Mouse (Mus musculus): Measurements from ENCODE around the gene Meltf. TPM values are rescaled to one million over a fixed set of nuclear protein-coding genes. Genes with fewer than 3 reads are reported as not detected.
A peak's percentile ranks its signal among the peaks of the same experiment; 100 is the strongest.

Meltf gene
- polyA plus RNA-seq, 1 experiment = 0.43 TPM

DNA sequence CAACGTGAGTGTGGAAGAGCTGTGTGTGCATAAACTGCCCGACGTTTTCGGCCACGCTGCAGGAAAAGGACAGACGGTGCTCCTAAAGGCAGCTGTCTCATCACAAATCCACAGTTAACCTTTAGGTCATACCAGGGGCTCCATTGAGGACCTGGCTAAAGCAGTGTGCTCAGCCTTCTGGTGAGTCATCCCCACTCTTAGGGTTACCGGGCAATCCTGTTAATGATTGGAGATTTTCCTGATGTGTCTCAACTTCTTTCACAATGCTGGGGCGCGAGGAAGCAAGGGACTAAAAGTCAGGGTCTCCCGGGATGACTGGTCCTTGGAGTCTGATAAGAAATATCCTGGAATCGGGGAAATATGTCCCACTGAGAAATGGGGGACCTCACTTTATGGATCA lies 39.2 kb downstream of the Meltf start:
- WGBS = 94% methylated on average over 11 of the region's 11 CpGs
- Histone ChIP-seq H3K27ac (ENCODE audit: control insufficient read depth, insufficient read depth, low read length) (no peak overlapping the region), H3K27me3 (ENCODE audit: control insufficient read depth, insufficient read depth, low read length) (no peaks in the 10 kb centered on the region), H3K36me3 (ENCODE audit: control insufficient read depth, insufficient read depth, low read length) (no peaks in the 10 kb centered on the region), H3K4me3 (ENCODE audit: control insufficient read depth, insufficient read depth, low read length) (no peak overlapping the region), H3K4me1 (replicated peaks; ENCODE audit: control insufficient read depth, insufficient read depth, low read length) (no peaks in the 10 kb centered on the region)
- no peak for DNase-seq
- TF ChIP-seq CTCF (IDR thresholded peaks at IDR 0.05; ENCODE audit: borderline replicate concordance, control insufficient read depth, extremely low read depth, insufficient read depth, low read length, poor library complexity) = no peak
- no peak for TF ChIP-seq POLR2A (IDR thresholded peaks at IDR 0.05; ENCODE audit: control insufficient read depth, extremely low read depth, insufficient read depth, low read length, poor library complexity)

DNA sequence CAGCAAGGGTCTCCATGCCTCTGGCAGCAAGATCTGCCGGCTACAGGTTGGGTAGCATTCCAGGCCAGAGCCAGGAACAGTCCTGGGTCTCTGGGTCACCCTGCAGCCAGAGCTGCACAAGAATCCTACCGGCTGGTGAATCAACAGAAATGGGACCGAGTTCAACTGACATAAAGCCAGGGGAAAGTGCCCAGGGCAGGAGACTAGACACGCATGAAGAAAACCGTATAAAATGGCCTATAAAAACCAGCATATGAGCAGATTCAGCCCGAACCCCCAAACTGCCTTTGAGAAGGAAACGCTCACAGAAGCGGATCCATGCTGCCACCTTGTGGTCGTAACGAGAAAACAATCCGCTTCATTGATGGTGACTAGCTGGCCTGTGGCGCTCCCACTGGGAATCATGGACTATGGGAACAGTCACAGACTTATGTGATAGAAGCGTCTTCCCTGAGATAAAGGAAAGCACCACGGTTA lies 39.7 kb downstream of the Meltf start:
- Histone ChIP-seq H3K27ac (ENCODE audit: control insufficient read depth, insufficient read depth, low read length) (no peak overlapping the region), H3K4me3 (ENCODE audit: control insufficient read depth, insufficient read depth, low read length) (no peak overlapping the region), H3K27me3 (ENCODE audit: control insufficient read depth, insufficient read depth, low read length) (no peaks in the 10 kb centered on the region), H3K4me1 (replicated peaks; ENCODE audit: control insufficient read depth, insufficient read depth, low read length) (no peaks in the 10 kb centered on the region), H3K36me3 (ENCODE audit: control insufficient read depth, insufficient read depth, low read length) (no peaks in the 10 kb centered on the region)
- TF ChIP-seq POLR2A (IDR thresholded peaks at IDR 0.05; ENCODE audit: control insufficient read depth, extremely low read depth, insufficient read depth, low read length, poor library complexity) (no peak), CTCF (IDR thresholded peaks at IDR 0.05; ENCODE audit: borderline replicate concordance, control insufficient read depth, extremely low read depth, insufficient read depth, low read length, poor library complexity) (peak; percentile 29; the same call in 1 of the 2 replicates)
- peak; percentile 51 for DNase-seq
- 12% methylated on average over 14 of the region's 14 CpGs for WGBS

GRCm38 (mm10) chr16:31924368-31924767 lies 45.8 kb downstream of the Meltf start:
- no peak overlapping the region for H3K27ac ChIP-seq (ENCODE audit: control insufficient read depth, insufficient read depth, low read length)
- no peak for DNase-seq

DNA sequence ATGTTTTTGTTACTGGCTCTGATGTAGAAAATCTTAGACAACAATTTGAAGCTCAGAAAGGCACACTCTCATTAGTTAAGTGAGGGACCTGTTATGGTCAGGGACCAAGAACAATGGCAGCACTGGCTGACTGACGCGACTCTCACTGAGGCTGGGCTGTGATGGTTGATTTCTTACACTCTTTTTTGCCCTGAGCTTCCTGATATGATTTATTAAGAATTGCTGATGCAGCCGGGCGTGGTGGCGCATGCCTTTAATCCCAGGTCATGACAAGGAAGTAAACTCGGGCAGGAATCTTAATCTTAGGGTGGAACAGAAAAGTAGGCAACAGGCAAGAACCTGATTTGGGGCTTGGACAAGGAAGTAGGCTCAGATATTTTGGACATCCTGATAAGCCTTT lies 47.5 kb downstream of the Meltf start:
- no peaks in the 10 kb centered on the region for H3K27me3 ChIP-seq (ENCODE audit: control insufficient read depth, insufficient read depth, low read length)
- no peak overlapping the region for H3K27ac ChIP-seq (ENCODE audit: control insufficient read depth, insufficient read depth, low read length)
- TF ChIP-seq POLR2A (IDR thresholded peaks at IDR 0.05; ENCODE audit: control insufficient read depth, extremely low read depth, insufficient read depth, low read length, poor library complexity) (no peak), CTCF (IDR thresholded peaks at IDR 0.05; ENCODE audit: borderline replicate concordance, control insufficient read depth, extremely low read depth, insufficient read depth, low read length, poor library complexity) (no peak)
- no peaks in the 10 kb centered on the region for H3K4me1 ChIP-seq (replicated peaks; ENCODE audit: control insufficient read depth, insufficient read depth, low read length)
- 89% methylated on average over 6 of the region's 6 CpGs for WGBS
- DNase-seq = no peak
- no peaks in the 10 kb centered on the region for H3K36me3 ChIP-seq (ENCODE audit: control insufficient read depth, insufficient read depth, low read length)
- H3K4me3 ChIP-seq (ENCODE audit: control insufficient read depth, insufficient read depth, low read length) = no peak overlapping the region

More at GRCm38 (mm10) chr16:31924368-31924767, 45.8 kb downstream of the Meltf start:
- Histone ChIP-seq H3K4me3 (ENCODE audit: control insufficient read depth, insufficient read depth, low read length) (no peak overlapping the region), H3K27me3 (ENCODE audit: control insufficient read depth, insufficient read depth, low read length) (no peaks in the 10 kb centered on the region), H3K36me3 (ENCODE audit: control insufficient read depth, insufficient read depth, low read length) (no peaks in the 10 kb centered on the region), H3K4me1 (replicated peaks; ENCODE audit: control insufficient read depth, insufficient read depth, low read length) (no peaks in the 10 kb centered on the region)
- 91% methylated on average over 6 of the region's 6 CpGs for WGBS
- TF ChIP-seq CTCF (IDR thresholded peaks at IDR 0.05; ENCODE audit: borderline replicate concordance, control insufficient read depth, extremely low read depth, insufficient read depth, low read length, poor library complexity) (no peak), POLR2A (IDR thresholded peaks at IDR 0.05; ENCODE audit: control insufficient read depth, extremely low read depth, insufficient read depth, low read length, poor library complexity) (no peak)

GRCm38 (mm10) chr16:31926547-31927182 lies 48.1 kb downstream of the Meltf start:
- Histone ChIP-seq H3K27ac (ENCODE audit: control insufficient read depth, insufficient read depth, low read length) (no peak overlapping the region), H3K36me3 (ENCODE audit: control insufficient read depth, insufficient read depth, low read length) (no peaks in the 10 kb centered on the region), H3K4me1 (replicated peaks; ENCODE audit: control insufficient read depth, insufficient read depth, low read length) (no peaks in the 10 kb centered on the region), H3K4me3 (ENCODE audit: control insufficient read depth, insufficient read depth, low read length) (no peak overlapping the region), H3K27me3 (ENCODE audit: control insufficient read depth, insufficient read depth, low read length) (no peaks in the 10 kb centered on the region)
- 92% methylated on average over 13 of the region's 13 CpGs for WGBS
- no peak for DNase-seq
- no peak for TF ChIP-seq POLR2A (IDR thresholded peaks at IDR 0.05; ENCODE audit: control insufficient read depth, extremely low read depth, insufficient read depth, low read length, poor library complexity)
- TF ChIP-seq CTCF (IDR thresholded peaks at IDR 0.05; ENCODE audit: borderline replicate concordance, control insufficient read depth, extremely low read depth, insufficient read depth, low read length, poor library complexity) = no peak

- Histone ChIP-seq H3K27ac (ENCODE audit: control insufficient read depth, insufficient read depth, low read length) (no peak overlapping the region; the same call in 1 of the 2 replicates), H3K4me1 (replicated peaks; ENCODE audit: control insufficient read depth, insufficient read depth, low read length) (no peaks in the 10 kb centered on the region), H3K36me3 (ENCODE audit: control insufficient read depth, insufficient read depth, low read length) (no peaks in the 10 kb centered on the region), H3K4me3 (ENCODE audit: control insufficient read depth, insufficient read depth, low read length) (no peak overlapping the region), H3K27me3 (ENCODE audit: control insufficient read depth, insufficient read depth, low read length) (no peaks in the 10 kb centered on the region)
- DNase-seq = no peak
- WGBS = 92% methylated on average over 5 of the region's 5 CpGs
- TF ChIP-seq CTCF (IDR thresholded peaks at IDR 0.05; ENCODE audit: borderline replicate concordance, control insufficient read depth, extremely low read depth, insufficient read depth, low read length, poor library complexity) = no peak
- no peak for TF ChIP-seq POLR2A (IDR thresholded peaks at IDR 0.05; ENCODE audit: control insufficient read depth, extremely low read depth, insufficient read depth, low read length, poor library complexity)
Observed at GRCm38 (mm10) chr16:31927412-31927811, 48.8 kb downstream of the Meltf start.
